Mouse (Mus musculus) c-Kit-positive CD71-positive TER-119-negative erythroid progenitor cells, embryonic 14.5 days (primary cell): ENCODE data around the gene Gm42906.

Experiments
- DNase-seq: peaks from one replicate; pipeline ENCODE4 v3.0.0-alpha.2; 2013; ENCODE audit warnings: low read depth

The Gm42906 gene

DNA sequence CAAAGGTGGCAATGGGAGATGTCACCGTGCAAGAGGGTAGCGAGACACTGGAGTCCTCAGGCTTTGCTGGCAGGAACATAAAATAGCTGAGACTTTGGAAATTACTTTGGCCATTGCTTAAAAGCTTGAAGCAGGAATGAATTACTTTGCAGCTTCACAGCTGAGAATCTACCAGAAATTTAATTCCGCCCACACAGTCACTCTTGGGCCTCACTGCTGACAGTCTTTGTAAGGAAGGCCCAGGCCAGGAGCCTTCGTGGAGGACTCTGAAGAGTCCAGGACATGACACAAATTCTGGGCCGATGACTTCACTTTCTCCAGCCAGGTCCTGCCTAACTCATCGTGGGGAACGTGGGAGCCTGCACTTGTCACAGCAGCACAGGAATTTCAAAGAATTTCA is 405.9 kb downstream of the Gm42906 start:
- no peak for DNase-seq

DNA sequence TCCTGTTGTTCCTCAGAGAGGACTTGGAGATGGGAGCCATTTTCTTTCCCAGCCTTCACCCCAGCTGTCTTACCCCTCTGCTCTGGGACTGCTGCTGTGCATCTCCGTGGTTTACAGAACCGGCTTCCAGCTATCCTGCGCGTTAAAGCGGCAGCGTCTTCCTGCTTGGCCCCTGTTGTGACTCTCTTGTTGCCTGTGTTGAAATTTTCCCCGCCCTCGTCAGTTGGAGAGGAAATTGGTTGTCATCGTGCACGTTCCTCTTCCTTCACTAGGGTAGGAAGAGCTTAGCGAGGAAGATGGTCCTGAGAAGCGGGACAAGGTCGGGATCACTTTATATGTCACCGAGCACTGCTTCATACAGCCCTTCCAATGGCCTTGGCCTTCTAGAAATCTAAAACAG is 407.1 kb downstream of the Gm42906 start:
- DNase-seq = no peak

DNA sequence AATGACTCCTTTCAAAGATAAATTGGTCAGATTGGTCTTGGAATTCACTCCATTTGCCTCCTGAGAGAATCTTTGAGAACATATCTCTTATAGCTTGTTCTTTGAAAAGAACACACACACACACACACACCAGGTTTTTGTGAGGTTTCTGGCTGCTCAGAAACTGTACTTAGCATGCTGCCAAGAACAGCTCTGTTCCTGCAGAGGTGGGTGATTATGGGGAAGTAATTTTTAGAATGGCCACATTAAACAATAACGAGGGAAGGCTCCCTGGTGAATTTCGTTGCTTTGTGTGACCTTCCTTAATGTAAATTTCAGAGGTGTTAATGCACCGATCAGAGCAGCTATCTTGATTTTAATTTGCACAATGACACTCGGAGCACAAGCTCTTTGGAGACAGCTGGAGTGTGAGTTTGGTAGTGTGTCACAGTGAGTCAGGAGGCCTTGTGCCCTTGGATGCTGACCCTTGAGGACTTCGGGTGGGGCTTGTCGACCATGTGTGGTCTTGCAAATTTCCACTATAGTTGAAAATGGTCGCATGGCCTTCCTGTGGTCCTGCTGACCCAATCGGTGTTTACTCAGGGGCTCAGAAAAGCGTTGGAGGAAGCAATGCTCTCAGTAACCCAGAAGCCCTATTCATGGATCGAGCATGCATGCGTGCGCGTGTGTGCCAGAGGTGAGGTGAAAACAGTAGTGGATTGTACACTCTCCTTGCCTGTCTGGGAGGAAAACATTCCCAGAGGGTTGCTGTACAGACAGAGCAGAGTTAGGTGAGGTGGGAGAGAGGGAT is 407.7 kb downstream of the Gm42906 start:
- no peak for DNase-seq

DNA sequence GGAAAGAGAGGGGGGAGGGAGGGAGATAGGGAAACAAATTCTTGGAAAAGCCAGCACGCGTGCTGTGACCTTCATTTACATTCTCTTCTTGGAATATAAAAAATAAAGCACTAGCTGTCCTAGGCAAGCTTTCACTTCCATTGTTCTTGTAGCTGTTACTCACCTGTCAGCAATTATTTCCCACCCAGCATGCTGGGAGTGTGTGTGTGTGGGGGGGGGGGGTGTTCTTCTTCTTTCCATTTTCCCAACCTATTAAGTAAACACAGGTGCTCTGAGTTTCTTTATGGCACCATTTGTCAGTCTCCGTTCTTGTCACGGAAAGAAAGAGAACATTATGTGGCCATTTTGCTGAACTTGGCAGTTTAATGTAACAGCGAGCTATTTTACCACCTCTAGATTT is 409.0 kb downstream of the Gm42906 start:
- no peak for DNase-seq

DNA sequence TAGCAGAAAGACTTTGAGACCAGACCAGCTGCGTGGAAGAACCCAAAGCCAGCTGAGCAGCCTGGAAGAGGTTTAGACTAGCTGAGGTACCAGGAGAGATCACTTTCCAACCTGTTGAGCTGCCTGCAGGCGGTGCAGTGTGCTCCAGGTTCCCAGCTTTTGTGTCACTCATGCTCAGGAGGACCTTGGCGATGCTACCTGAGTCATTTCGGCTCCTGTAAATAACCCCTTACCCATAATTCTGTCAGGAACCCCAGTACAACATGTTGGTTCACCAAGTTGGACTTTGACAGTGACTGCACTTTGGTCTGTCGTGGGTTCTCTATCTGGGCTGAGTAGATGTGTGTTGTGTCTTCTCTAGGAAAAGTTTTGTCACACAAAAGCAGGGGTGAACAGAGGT is 409.5 kb downstream of the Gm42906 start:
- DNase-seq = no peak
